Mouse (Mus musculus): Measurements from ENCODE around the gene Gng3. TPM values are rescaled to one million over a fixed set of nuclear protein-coding genes. Genes with fewer than 3 reads are reported as not detected.
"Not testable (repeated sequence)": the region's sequence is repeated elsewhere in the genome, so short reads cannot be mapped to it uniquely, and the experiment has no call there.

Gng3 gene
- 100 to 1,000 TPM; 125 to 148 (median 143) TPM for total RNA-seq (2022)

DNA sequence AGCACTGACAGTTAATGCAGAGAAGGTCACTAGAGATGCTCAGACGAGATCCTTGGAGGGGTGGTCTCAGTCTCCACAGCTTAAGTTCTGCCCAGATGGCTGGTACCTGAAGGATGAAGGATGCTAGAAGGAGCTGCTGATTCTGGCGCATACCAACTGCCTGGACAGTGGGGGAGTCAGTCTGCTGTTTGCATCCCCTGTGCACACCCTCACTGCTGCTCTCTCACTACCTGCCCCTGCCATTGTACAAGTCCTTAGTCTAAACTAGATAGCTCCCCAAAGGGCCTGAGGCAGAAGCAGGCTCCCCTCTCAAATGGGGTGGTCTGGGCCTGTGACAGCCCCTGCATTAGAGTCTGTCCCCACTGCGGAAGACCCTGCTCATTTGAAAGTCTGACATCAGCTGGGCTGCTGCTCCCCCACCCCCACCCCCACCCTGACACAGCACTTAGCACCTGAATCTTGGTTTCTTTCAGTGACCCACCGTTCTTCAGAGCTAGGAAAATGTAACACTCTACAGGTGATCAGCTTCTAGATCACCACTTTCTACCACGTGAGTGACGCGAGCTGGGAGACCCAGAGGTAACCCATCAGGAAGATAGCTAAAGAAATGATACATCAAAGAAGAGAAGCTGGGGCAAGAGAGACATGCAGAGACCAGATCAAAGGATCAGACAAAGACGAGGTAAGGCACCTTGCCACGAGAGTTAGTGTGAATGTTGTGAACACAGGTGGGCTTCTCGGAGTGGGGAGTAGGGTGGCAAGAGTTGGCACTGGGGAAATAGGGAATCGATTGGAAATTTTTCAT, at the start of gene Gng3:
Gene Gng3, minus strand, starts transcription at position 92 of the 805 bp plus-strand sequence.
- DNase-seq (ENCODE audit: low spot score in 2 of 2), result peak; percentile 85 to 86

DNA sequence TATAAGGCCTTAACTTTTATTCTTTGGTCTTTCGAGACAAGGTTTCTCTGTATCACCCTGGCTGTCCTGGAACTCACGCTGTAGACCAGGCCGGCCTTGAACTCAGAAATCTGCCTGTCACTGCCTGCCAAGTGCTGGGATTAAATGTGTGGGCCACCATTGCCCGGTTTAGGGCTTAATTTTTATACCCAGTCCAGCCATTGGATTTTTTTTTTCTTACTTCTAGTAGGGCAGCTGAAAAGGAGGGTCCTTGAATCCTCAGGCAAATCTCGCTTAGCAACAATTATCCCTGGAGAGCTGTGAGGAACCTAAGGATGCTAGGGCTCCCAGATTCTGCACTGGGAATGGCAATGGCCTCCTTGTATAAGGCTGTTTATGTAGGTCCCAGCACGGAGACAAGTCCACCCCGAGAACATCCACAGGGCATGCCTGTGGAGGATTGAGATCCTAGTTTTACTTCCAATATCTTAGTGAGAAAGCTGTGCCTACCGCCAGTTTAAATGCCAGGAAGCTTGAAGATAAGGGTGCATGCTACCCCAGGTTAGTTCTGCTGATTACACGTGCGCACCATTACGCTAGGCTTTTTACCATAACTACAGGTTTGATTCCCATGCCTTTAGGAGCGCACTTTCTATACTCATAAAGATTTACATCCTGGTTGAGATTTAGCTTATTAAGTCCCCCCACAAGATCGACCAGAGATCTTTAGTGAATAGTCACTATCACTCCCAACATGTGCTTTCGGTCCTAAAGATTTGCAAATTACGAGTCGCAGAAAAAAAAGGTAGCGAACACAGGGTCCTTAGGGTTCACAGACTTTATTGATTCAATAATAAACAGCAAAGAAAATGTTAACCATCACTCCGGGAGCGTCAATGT, 48.8 kb upstream of the Gng3 start:
- no peak for DNase-seq (ENCODE audit: low spot score in 2 of 2)

DNA sequence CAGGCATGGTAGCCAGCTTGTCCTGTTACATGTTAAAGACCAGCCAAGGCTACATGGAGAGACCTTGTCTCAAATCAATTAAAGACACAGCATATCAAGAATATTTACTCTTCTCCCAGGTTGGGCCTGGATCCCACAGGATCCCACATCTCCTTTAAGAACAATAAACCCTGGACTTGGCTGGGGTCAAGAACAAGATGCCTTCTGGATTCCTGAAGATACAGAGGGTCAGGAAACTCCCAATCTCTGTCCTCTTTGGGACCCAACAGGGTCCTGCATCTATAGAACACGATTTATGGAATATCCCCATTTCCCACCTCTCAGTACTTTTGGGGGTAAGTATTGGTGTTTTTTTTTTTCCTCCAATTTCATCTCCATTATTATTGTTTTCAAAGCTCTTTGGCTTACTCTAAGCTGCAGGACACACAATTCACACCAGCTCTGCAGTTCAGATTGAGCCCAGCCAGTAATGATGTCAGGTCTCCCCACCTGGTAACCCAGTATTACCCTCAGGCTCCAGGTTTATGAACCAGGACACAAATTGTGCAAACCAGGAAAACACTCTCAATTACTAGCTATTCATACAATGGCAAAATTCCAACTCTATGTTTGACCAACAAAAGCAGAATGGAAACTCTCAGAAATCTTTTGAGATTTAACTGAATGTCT, 48.1 kb upstream of the Gng3 start:
- no peak for DNase-seq (ENCODE audit: low spot score in 2 of 2)

DNA sequence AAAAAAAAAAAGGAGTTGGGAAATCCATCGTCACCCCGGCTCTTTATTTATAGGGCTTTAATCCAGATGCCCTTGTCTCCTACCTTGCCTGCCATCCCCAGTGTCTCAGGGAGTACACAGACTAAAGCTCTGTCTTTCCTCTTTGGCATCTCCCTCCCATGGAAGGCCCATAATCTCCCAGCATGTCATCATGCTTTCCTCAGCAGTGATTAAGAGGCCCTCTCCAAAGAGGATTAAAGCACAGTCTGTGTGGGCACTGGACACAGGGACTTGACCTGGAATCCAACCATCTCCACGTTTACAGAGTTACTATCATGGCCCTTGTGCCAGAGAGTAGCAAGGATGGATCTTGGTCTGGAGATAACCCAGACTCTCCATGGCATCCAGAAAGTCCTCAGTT, 44.6 kb upstream of the Gng3 start, which contains the start of the genes Lbhd1 and Gm49403:
Gene Lbhd1, plus strand, starts transcription at position 117 of the 400 bp plus-strand sequence.
Gene Gm49403, plus strand, starts transcription at position 315 of the 400 bp plus-strand sequence.
- DNase-seq (ENCODE audit: low spot score in 2 of 2), result no peak

DNA sequence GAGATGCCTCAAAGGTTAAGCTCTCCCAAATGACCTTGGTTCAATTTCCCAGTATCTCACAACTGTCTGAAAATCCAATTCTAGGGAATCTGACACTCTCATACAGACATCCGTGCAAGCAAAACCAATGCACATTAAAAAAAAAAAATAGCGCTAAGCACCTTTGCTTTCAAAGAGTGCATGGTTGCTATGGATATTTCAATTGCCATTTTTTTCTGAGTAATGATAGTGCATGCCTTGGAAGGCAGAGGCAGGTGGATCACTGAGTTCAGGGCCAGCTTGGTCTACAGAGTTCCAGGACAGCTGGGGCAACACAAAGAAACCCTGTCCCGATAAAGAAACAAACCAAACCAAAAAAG, 42.0 kb upstream of the Gng3 start:
- DNase-seq (ENCODE audit: low spot score in 2 of 2), result no peak

DNA sequence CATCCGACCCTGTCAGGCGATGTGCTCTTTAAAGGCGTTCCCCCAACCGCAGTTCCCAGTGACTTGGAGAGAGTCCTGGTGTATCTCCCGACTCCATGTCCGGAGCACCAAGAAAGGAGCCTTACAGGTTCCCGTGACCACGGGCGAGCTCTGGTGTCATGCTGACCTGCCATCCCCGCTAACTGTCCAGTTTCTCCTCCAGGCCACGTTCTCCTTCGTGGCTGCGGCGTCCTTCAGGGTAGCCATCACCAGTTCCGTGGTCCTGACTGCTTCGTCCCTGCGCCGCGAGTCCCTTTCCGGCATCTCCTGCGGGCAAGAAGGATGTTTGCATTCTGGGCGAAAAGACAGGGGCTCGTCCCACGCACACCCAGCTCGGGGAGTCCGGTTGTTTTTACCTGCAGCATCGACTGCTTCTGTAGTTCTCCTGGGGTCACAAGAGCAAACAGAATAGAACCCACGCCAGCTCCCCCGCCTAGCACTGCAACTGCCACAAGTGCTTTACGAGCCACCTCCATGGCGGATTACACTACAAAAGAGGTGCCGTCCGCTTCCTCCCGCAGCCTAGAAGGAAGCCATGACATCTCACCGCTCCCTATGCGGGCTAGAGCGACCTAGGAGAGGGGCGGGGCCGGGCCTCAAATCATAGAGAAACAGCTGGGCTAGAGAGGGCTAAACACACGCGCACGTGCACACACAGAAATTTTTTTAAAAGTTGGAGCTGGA, 41.5 kb upstream of the Gng3 start, which contains the start of gene Uqcc3:
Gene Uqcc3, minus strand, starts transcription at position 613 of the 723 bp plus-strand sequence.
- peak; percentile 86 to 87 for DNase-seq (ENCODE audit: low spot score in 2 of 2)

DNA sequence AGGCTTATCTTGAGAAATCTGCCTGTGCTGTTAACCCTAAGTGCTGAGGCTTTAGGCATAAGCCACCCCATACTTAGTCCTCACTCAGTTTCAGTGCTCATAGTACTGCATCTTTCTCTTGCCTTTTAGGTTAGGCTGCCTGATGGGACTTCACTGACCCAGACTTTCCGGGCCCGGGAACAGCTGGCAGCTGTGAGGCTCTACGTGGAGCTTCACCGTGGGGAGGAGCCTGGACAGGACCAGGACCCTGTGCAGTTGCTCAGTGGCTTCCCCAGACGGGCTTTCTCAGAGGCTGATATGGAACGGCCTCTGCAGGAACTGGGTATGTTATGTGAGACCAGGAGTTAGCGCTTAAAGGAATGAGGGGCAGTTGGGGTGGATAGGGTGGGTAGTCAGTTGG, 36.0 kb upstream of the Gng3 start:
- no peak for DNase-seq (ENCODE audit: low spot score in 2 of 2)

DNA sequence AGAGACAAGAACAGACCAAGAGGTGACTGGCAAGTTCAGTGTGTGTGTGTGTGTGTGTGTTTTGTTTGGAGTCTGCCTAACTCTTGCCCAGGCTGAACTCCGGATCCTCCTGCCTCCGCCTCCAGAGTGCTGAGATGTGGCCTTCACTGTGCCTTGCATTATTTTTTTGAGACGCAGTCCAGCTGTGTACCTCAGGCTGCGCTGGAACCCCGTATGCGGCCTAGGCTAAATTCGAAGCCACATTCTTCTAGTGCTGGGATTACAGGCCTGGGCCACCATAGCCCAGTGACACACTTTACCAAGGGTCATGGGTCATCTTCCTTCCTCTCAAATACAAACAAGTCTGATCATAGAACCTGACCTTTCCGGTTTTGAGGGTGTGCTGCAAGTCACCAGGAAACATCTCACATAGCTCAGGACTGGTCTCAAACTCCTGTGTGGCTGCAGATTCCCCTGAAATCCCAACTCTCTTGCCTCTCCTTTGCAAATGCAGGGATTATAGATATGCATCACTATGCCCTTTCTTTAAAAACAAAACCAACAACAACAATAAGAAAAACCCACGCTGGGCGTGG, 33.4 kb upstream of the Gng3 start:
- no peak for DNase-seq (ENCODE audit: low spot score in 2 of 2)

DNA sequence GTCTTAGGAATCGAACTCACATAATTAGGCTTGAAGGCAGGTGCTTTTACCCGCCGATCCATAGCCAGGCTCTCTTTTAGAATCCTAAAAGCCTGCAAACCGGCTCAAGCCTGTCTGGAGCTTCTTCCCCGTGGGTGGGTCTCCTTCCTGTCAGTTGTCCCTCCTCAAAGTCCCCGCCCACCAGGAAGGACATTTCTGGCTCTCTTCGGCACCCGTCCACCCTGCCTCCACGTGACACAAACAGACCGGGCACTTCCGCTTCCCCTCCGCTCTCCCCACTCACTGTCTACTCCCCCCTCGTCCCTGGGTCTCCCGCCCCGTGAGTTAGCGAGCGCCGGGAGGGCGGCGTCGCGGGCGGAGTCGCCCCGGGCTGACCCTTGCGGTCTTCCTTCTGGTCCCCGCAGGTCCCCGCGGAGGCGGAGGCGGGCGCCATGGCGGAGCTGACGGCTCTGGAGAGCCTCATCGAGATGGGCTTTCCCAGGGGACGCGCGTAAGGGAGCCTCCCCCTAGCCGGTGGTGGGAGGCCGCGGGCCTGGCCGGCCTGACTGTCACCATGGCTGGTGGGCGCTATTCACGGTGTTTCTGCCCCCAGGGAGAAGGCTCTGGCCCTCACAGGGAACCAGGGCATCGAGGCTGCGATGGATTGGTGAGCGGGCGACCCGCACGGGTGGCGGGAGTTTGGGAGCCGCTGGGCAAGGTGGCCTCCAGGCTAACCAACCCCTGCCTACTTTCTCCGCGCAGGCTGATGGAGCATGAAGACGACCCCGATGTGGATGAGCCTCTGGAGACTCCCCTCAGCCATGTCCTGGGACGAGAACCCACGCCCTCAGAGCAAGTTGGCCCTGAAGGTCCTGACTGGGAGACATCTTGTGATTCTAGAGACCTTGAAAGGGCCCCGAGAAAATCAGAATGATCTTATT, 32.5 kb upstream of the Gng3 start, which contains the start of gene Ubxn1:
Gene Ubxn1, plus strand, starts transcription at position 230 of the 920 bp plus-strand sequence.
- DNase-seq (ENCODE audit: low spot score in 2 of 2), result peak; percentile 98

DNA sequence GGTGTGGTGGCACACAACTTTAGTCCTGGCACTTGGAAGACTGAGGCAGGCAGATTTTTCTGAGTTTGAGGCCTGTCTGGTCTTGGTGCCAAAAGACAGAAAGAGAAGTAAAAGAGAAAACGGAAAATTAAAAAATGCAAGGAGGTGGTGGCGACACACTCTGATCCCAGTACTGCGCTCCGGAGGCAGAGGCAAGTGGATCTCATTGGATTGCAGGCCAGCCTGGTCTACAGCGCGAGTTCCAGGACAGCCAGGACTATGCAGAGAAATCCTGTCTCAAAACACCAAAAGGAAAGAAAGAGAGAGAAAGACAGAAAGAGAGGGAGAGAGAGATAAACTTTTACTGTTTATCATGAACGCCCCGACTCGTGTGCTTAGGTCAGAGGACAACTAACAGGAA, 31.8 kb upstream of the Gng3 start:
- DNase-seq (ENCODE audit: low spot score in 2 of 2), result no peak

DNA sequence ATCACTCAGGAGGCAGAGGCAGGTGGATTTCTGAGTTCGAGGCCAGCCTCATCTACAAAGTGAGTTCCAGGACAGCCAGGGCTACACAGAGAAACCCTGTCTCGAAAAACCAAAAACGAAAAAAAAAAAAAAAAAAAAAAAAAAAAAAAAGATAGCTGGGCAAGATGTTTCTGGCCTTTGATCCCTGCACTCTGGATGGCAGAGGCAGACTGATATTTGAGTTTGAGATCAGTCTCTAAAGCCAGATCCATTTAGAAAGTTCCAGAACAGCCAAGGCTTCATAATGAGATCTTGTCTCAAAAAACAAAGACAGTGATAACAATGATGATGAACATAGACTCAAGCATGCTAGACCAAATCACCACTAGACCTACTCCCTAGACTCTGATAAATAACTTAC, 31.4 kb upstream of the Gng3 start:
- not testable (repeated sequence) for DNase-seq (ENCODE audit: low spot score in 2 of 2)

DNA sequence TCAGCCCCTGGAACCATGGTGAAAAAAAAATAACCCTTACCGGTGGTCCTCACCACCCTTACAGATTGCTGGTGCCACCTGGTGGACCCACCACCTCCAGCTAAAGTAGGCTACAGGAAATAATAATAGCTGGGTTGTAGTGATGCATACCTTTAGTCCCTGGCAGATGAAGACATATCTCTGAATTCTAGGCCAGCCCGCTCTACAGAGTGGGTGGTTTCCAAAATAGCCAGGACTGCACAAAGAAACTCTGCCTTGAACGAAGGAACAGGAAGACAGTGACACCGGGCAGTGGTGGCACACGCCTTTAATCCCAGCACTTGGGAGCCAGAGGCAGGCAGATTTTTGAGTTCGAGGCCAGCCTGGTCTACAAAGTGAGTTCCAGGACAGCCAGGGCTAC, 25.3 kb upstream of the Gng3 start:
- no peak for DNase-seq (ENCODE audit: low spot score in 2 of 2)

DNA sequence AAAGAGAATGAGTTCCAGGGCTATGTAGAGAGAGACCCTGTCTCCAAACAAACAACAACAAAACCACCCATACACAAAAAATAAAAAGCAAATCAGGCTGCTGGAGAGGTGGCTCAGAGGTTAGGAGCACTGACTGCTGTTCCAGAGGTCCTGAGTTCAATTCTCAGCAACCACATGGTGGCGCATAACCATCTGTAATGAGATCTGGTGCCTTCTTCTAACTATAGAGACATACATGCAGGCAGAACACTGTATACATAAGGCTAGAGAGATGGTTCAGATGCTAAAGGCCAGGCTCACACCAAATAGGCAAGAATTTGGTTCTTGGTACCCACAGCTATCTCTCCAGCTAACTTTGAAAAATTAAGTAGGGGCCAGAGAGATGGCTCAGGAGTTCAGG, 20.0 kb upstream of the Gng3 start:
- no peak for DNase-seq (ENCODE audit: low spot score in 2 of 2)

DNA sequence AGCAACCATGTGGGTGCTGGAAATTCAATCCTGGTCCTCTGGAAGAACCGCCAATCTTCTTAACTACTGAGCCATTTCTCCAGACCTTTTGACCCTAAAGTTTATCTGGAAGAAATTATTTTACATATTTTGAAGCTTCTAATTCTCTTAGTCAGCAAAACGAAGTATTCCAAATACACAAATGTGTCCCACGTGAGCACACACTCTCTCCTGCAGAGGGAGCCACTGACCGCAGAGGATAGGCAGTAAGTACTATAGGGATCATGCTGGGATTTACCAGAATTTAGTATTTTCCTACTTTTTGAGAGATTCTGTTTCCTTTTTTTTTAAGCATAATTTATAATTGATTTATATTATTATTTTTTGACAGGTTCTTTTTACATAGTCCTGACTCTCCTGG, 18.7 kb upstream of the Gng3 start:
- no peak for DNase-seq (ENCODE audit: low spot score in 2 of 2)

DNA sequence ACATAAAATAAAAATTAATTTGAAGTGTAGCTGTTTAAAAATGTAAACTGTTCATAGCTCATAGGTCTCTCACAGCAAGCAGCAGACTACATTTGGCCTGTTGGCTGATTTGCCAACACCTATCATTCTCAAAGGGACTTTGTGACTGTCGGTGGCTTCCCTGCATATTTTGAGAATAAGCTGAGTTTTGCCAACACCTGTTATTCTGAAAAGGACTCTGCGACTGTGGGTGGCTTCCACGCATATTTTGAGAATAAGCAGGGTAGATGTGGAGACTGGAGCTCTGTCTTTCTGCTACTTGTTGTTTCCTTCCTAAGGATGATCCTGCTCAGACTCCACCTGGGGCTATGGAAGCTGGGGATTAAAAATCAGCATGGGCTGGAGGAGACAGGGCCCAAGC, 14.1 kb upstream of the Gng3 start:
- no peak for DNase-seq (ENCODE audit: low spot score in 2 of 2)

DNA sequence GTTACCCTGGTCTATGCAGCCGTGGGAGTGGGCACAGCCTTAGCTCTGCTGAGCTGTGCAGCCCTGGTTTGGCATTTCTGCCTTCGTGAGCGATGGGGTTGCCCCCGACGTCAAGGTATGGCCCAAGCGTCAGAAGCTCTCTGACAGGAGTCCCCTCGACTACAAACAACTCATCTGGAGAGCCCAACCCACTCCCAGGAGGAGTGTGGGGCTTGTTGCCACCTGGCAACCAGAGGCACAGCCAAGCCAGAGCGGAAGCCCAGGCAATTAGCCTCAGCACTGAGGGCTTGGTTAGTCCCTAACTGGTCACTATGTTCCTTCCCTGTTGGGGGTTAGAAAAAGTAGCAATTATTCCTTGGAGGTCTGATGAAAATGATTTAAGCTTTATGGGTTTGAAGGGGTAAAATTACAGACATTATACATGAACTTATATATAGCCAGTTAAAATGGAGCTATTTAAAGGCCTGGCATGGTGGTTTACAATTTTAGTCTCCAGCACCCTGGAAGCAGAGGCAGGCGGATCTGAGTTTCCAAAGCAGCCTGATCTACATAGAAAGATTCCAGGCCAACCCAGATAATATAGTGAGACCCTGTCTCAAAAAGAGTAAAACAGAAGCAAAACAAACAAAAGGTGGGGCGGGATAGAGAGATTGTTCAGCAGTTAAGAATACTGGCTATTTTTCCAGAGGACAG, 13.4 kb upstream of the Gng3 start:
- DNase-seq (ENCODE audit: low spot score in 2 of 2), result no peak

DNA sequence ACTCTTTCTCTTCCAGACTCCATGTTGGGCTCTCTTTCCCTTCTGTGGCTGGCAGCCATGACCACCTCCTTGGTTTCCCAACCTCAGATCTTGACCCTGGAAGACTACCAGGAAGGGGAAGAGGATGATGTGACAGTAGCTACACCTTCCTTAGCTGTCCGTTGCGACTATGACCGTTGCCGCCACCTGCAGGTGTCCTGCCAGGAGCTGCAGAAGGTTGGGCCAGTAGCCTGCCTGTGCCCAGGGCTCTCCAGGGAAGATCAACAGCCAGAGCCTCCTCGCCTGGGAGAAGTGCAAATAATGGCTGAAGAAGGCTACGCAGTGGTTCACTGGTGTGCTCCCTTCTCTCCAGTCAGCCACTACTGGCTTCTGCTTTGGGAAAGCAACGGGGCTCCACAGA, 12.6 kb upstream of the Gng3 start:
- DNase-seq (ENCODE audit: low spot score in 2 of 2), result no peak

DNA sequence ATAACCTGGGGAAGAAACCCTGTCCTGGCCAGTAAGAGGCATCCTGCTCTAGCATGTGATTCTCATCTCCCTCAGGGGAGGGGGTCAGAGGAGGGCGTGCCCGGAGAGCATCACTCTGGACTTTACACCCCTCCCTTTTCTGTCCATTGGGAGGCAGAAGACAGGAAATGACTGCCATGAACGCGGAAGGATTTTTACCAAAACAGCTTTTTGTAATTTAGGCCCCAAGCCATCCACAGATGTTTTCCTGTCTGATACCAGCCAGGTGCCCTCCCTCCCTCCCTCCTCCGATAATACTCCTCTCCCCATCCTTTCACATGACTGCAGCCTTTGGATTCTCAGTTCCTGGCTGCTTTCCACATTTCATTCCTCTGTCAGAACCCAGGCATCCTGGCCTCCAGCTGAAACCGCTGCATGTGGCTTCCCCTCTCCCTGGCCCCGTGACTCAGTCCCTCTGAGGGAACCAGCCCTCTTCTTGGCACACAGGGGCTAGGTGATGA, 11.5 kb upstream of the Gng3 start, which contains the start of gene Lrrn4cl:
Gene Lrrn4cl, plus strand, starts transcription at position 367 of the 500 bp plus-strand sequence.
- no peak for DNase-seq (ENCODE audit: low spot score in 2 of 2)

DNA sequence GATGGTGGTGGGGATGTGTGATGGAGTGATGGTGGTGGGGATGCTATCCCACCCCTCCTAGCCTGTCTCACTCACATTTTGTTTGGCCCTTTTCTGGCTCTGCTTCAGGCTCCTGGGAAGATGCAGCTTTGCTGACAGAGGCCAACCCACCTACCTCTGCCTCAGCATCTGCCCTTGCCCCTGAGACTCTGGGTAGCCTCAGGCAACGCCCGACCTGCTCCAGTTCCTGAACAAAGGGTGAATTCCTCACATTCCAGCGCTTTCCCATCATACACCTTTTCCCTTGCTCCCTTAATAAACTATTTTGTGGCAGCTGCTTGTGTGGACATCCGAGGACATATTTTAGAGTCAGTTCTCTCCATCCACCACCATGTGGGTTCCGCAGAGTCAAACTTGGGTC, 9.4 kb upstream of the Gng3 start:
- DNase-seq (ENCODE audit: low spot score in 2 of 2), result no peak

All from layer of hippocampus, adult 8-10 months (tissue).